Mouse (Mus musculus) hematopoietic stem cell, adult 5-6 weeks (primary cell): Measurements from ENCODE around the gene Glb1. TPM values are rescaled to one million over a fixed set of nuclear protein-coding genes. Genes with fewer than 3 reads are reported as not detected.
"Not testable (repeated sequence)": the region's sequence is repeated elsewhere in the genome, so short reads cannot be mapped to it uniquely, and the experiment has no call there.

Experiments
- ATAC-seq, 2 experiments: fragments of 125-278 bp in 1 of 2; replicated peaks in 1 of 2; 2 replicates each; pipeline ENCODE4 v1.8.0; 2016 to 2017; ENCODE audit warnings: inconsistent platforms in 2 of 2, mild to moderate bottlenecking in 2 of 2, moderate number of reproducible peaks in 2 of 2, low read depth in 1 of 2, moderate TSS enrichment in 1 of 2; ENCODE audit not compliant: low FRiP score in 2 of 2, poor library complexity in 2 of 2, severe bottlenecking in 2 of 2, insufficient read depth in 1 of 2, low TSS enrichment in 1 of 2
- total RNA-seq: library from RNA; stranded (forward); fragments of 172-1452, 232-1000 nt; gene quantifications from 2 replicates; pipeline ENCODE4 v1.2.3, GENCODE M21; 2017

Glb1 gene
- total RNA-seq, 1 experiment from 2014 or later, result 32.0 TPM

GRCm38 (mm10) chr9:114389905-114390748 lies 10.7 kb upstream of the Glb1 start, which contains the start of gene Crtap:
Gene Crtap, minus strand, starts transcription at chr9:114390675.
- ATAC-seq, result peak; percentile 76 to 81

- no peak for ATAC-seq
Observed at GRCm38 (mm10) chr9:114390749-114391075, 10.2 kb upstream of the Glb1 start.

GRCm38 (mm10) chr9:114394136-114394535 lies 6.7 kb upstream of the Glb1 start:
- not testable (repeated sequence) for ATAC-seq

GRCm38 (mm10) chr9:114394677-114395076 lies 6.2 kb upstream of the Glb1 start:
- ATAC-seq, result no peak

- ATAC-seq, result peak in 1 of 2 experiments; percentile 37; a peak in 1 of 4 replicates
Observed at GRCm38 (mm10) chr9:114395258-114395657, 5.6 kb upstream of the Glb1 start.

GRCm38 (mm10) chr9:114399680-114400079 lies 1.2 kb upstream of the Glb1 start:
- no peak for ATAC-seq

GRCm38 (mm10) chr9:114400588-114400948 lies 308 bp upstream of the Glb1 start:
- no peak for ATAC-seq

GRCm38 (mm10) chr9:114401685-114402080 lies 807 bp downstream of the Glb1 start:
- peak; percentile 30 to 35 for ATAC-seq

- ATAC-seq, result no peak
Observed at GRCm38 (mm10) chr9:114407676-114408075, 6.8 kb downstream of the Glb1 start.

GRCm38 (mm10) chr9:114410313-114410862 lies 9.5 kb downstream of the Glb1 start:
- ATAC-seq, result no peak

GRCm38 (mm10) chr9:114411295-114411694 lies 10.4 kb downstream of the Glb1 start:
- ATAC-seq, result no peak

GRCm38 (mm10) chr9:114412406-114412805 lies 11.5 kb downstream of the Glb1 start:
- no peak for ATAC-seq

GRCm38 (mm10) chr9:114413866-114414265 lies 13.0 kb downstream of the Glb1 start:
- no peak for ATAC-seq

GRCm38 (mm10) chr9:114415701-114416100 lies 14.8 kb downstream of the Glb1 start:
- ATAC-seq, result peak; percentile 59 to 82; a peak in 3 of 4 replicates

- no peak for ATAC-seq
Observed at GRCm38 (mm10) chr9:114416646-114417517, 16.0 kb downstream of the Glb1 start.

GRCm38 (mm10) chr9:114418187-114418586 lies 17.3 kb downstream of the Glb1 start:
- peak; percentile 38 to 63; a peak in 1 of 4 replicates for ATAC-seq

GRCm38 (mm10) chr9:114420443-114420842 lies 19.6 kb downstream of the Glb1 start:
- ATAC-seq, result no peak

GRCm38 (mm10) chr9:114421045-114421444 lies 20.2 kb downstream of the Glb1 start:
- no peak; a peak in 1 of 4 replicates for ATAC-seq
